Mouse (Mus musculus) embryonic facial prominence, embryonic 15.5 days (tissue): ENCODE measurements around the gene Rabep2. TPM values are rescaled to one million over a fixed set of nuclear protein-coding genes. Genes with fewer than 3 reads are reported as not detected.
A peak's percentile ranks its signal among the peaks of the same experiment; 100 is the strongest.
"Not testable (repeated sequence)": the region's sequence is repeated elsewhere in the genome, so short reads cannot be mapped to it uniquely, and the experiment has no call there.

Experiments used
- ATAC-seq: fragments of 200-750 bp; cut with Nextera tagmentation; 2 replicates; pipeline ENCODE4 v1.8.0; 2017; ENCODE audit warnings: low read depth, moderate TSS enrichment; ENCODE audit not compliant: insufficient number of reproducible peaks, low FRiP score, low TSS enrichment
- H3K27ac ChIP-seq: fragments of 300-500 bp; sonication (generic); replicated peaks from 2 replicates; pipeline ENCODE4 v1.5.1; 2015; ENCODE audit warnings: mild to moderate bottlenecking, inconsistent platforms
- H3K27me3 ChIP-seq: fragments of 300-500 bp; sonication (generic); 2 replicates; pipeline ENCODE4 v1.6.1; 2015; ENCODE audit warnings: inconsistent platforms
- H3K36me3 ChIP-seq: fragments of 300-500 bp; sonication (generic); 2 replicates; pipeline ENCODE4 v1.6.1; 2015; ENCODE audit warnings: mild to moderate bottlenecking, inconsistent platforms
- H3K4me1 ChIP-seq: fragments of 300-500 bp; sonication (generic); 2 replicates; pipeline ENCODE4 v1.6.1; 2015; ENCODE audit warnings: inconsistent platforms
- H3K4me2 ChIP-seq: fragments of 300-500 bp; sonication (generic); replicated peaks from 2 replicates; pipeline ENCODE4 v1.6.1; 2015; ENCODE audit warnings: mild to moderate bottlenecking, inconsistent platforms
- H3K4me3 ChIP-seq: fragments of 300-500 bp; sonication (generic); replicated peaks from 2 replicates; pipeline ENCODE4 v1.5.1; 2015; ENCODE audit warnings: mild to moderate bottlenecking, inconsistent platforms
- H3K9ac ChIP-seq: fragments of 300-500 bp; sonication (generic); 2 replicates; pipeline ENCODE4 v1.6.1; 2015; ENCODE audit warnings: inconsistent platforms
- H3K9me3 ChIP-seq: fragments of 300-500 bp; sonication (generic); replicated peaks from 2 replicates; pipeline ENCODE4 v1.6.1; 2016; ENCODE audit warnings: inconsistent platforms
- WGBS: fragments of 180-500 bp; shearing (Covaris S2); methylation state at CpG from one replicate; pipeline ENCODE4 v1.1.7; 2015; 5-methylcytosine and 5-hydroxymethylcytosine counted together
- polyA plus RNA-seq: library from polyadenylated mRNA; unstranded; fragments of >200 nt; fragmentation: Nextera tagmentation; extraction: Ambion mirVana; gene quantifications from 2 replicates; pipeline ENCODE4 v1.2.1, GENCODE M21; 2015

Rabep2 gene
- polyA plus RNA-seq: 36.2 and 38.1 TPM in 2 replicates

GRCm38 (mm10) chr7:126428631-126429502 lies at the start of gene Rabep2:
Gene Rabep2, plus strand, starts transcription at chr7:126428759.
- H3K9ac ChIP-seq: peak within 1 kb of the TSS; percentile 61
- peak within 1 kb of the TSS; percentile 85 for H3K4me2 ChIP-seq
- H3K4me3 ChIP-seq: peak within 1 kb of the TSS; percentile 80
- H3K27ac ChIP-seq: peak within 1 kb of the TSS; percentile 96
- H3K4me1 ChIP-seq: peaks cover 18% of the 10 kb centered on the region
- ATAC-seq: peak; percentile 92
- peaks cover 4% of the 10 kb centered on the region for H3K36me3 ChIP-seq
- H3K9me3 ChIP-seq: no peaks in the 10 kb centered on the region
- H3K27me3 ChIP-seq: no peaks in the 10 kb centered on the region
- under 1% methylated on average over 81 of the region's 82 CpGs for WGBS

GRCm38 (mm10) chr7:126383565-126383964 lies 45.0 kb upstream of the Rabep2 start:
- Histone ChIP-seq H3K4me1 (no peaks in the 10 kb centered on the region), H3K27me3 (no peaks in the 10 kb centered on the region), H3K9ac (no peak overlapping the region), H3K4me2 (no peak overlapping the region), H3K27ac (no peak overlapping the region), H3K4me3 (no peak overlapping the region), H3K9me3 (no peaks in the 10 kb centered on the region), H3K36me3 (peaks cover 38% of the 10 kb centered on the region)
- 85% methylated on average over 5 of the region's 5 CpGs for WGBS
- no peak for ATAC-seq

- Histone ChIP-seq H3K27ac (no peak overlapping the region), H3K4me2 (no peak overlapping the region), H3K9me3 (no peaks in the 10 kb centered on the region), H3K36me3 (peaks cover 61% of the 10 kb centered on the region), H3K4me1 (no peaks in the 10 kb centered on the region), H3K27me3 (no peaks in the 10 kb centered on the region), H3K9ac (no peak overlapping the region), H3K4me3 (no peak overlapping the region)
- 100% methylated on average over 1 of the region's 1 CpGs for WGBS
- no peak for ATAC-seq
These were observed 40.4 kb upstream of the Rabep2 start for GRCm38 (mm10) chr7:126388185-126388584.

GRCm38 (mm10) chr7:126392086-126392884 lies 36.3 kb upstream of the Rabep2 start:
- not testable (repeated sequence) for H3K4me3 ChIP-seq, H3K9ac ChIP-seq, H3K27me3 ChIP-seq, H3K4me1 ChIP-seq, H3K9me3 ChIP-seq, H3K4me2 ChIP-seq, ATAC-seq, H3K27ac ChIP-seq
- H3K36me3 ChIP-seq: peaks cover 35% of the 10 kb centered on the region
- WGBS: 90% methylated on average over 7 of the region's 7 CpGs

- Histone ChIP-seq H3K27ac (no peak within 1 kb of the TSS), H3K4me3 (peak within 1 kb of the TSS; percentile 98), H3K36me3 (0 out of 2 replicates have a peak, but pooled peaks cover 4% of the 10 kb centered on the region), H3K27me3 (no peaks in the 10 kb centered on the region), H3K9me3 (no peaks in the 10 kb centered on the region), H3K4me1 (peaks cover 6% of the 10 kb centered on the region), H3K9ac (peak within 1 kb of the TSS; percentile 68), H3K4me2 (peak within 1 kb of the TSS; percentile 88)
- ATAC-seq: peak; percentile 100
- under 1% methylated on average over 59 of the region's 59 CpGs for WGBS
These were observed 32.0 kb upstream of the Rabep2 start, which contains the start of gene Nfatc2ip for GRCm38 (mm10) chr7:126396298-126397119. Gene Nfatc2ip, minus strand, starts transcription at chr7:126396737.

- no peaks in the 10 kb centered on the region for H3K36me3 ChIP-seq
- no peak overlapping the region for H3K27ac ChIP-seq
- H3K4me3 ChIP-seq: 0 out of 2 replicates have a peak overlapping the region, but pooled peaks have one; percentile 6
- no peak for ATAC-seq
- H3K4me1 ChIP-seq: peaks cover 6% of the 10 kb centered on the region
- no peaks in the 10 kb centered on the region for H3K9me3 ChIP-seq
- H3K27me3 ChIP-seq: no peaks in the 10 kb centered on the region
- 58% methylated on average over 6 of the region's 6 CpGs for WGBS
- H3K9ac ChIP-seq: no peak overlapping the region
- H3K4me2 ChIP-seq: peak overlapping the region; percentile 30
These were observed 31.3 kb upstream of the Rabep2 start for GRCm38 (mm10) chr7:126397221-126397620.

GRCm38 (mm10) chr7:126397822-126398221 lies 30.7 kb upstream of the Rabep2 start:
- Histone ChIP-seq H3K4me2 (no peak overlapping the region), H3K36me3 (no peaks in the 10 kb centered on the region), H3K9ac (no peak overlapping the region), H3K27ac (no peak overlapping the region), H3K9me3 (no peaks in the 10 kb centered on the region), H3K27me3 (no peaks in the 10 kb centered on the region), H3K4me1 (peaks cover 6% of the 10 kb centered on the region), H3K4me3 (no peak overlapping the region)
- no peak for ATAC-seq
- 87% methylated on average over 4 of the region's 4 CpGs for WGBS

- Histone ChIP-seq H3K4me3 (no peak overlapping the region), H3K4me2 (no peak overlapping the region), H3K36me3 (no peaks in the 10 kb centered on the region), H3K27ac (no peak overlapping the region), H3K4me1 (peaks cover 6% of the 10 kb centered on the region), H3K27me3 (no peaks in the 10 kb centered on the region), H3K9me3 (no peaks in the 10 kb centered on the region), H3K9ac (no peak overlapping the region)
- no peak for ATAC-seq
- 13% methylated on average over 5 of the region's 5 CpGs for WGBS
These were observed 29.0 kb upstream of the Rabep2 start for GRCm38 (mm10) chr7:126399548-126399947.

- WGBS: 76% methylated on average over 8 of the region's 8 CpGs
- H3K4me3 ChIP-seq, H3K4me1 ChIP-seq, ATAC-seq, H3K36me3 ChIP-seq, H3K9ac ChIP-seq, H3K4me2 ChIP-seq, H3K27ac ChIP-seq, H3K27me3 ChIP-seq, H3K9me3 ChIP-seq: not testable (repeated sequence)
These were observed 26.0 kb upstream of the Rabep2 start for GRCm38 (mm10) chr7:126402518-126402917.

- H3K9ac ChIP-seq: no peak overlapping the region
- no peaks in the 10 kb centered on the region for H3K4me1 ChIP-seq
- no peaks in the 10 kb centered on the region for H3K9me3 ChIP-seq
- H3K27ac ChIP-seq: no peak overlapping the region
- H3K36me3 ChIP-seq: no peaks in the 10 kb centered on the region
- WGBS: 71% methylated on average over 2 of the region's 2 CpGs
- H3K4me2 ChIP-seq: no peak overlapping the region
- no peak for ATAC-seq
- H3K4me3 ChIP-seq: no peak overlapping the region
- H3K27me3 ChIP-seq: no peaks in the 10 kb centered on the region
These were observed 19.9 kb upstream of the Rabep2 start for GRCm38 (mm10) chr7:126408686-126409085.
